Mouse (Mus musculus) heart, postnatal 4 days (tissue): ENCODE data around the gene Mcm5. TPM values are rescaled to one million over a fixed set of nuclear protein-coding genes. Genes with fewer than 3 reads are reported as not detected.

Source experiments
- DNase-seq: peaks from one replicate; pipeline ENCODE4 v3.0.0; 2021
- total RNA-seq, 2 experiments: library from RNA; stranded (reverse); gene quantifications; 2 replicates each; pipeline ENCODE4 v1.2.3; 2021

Mcm5 gene
- total RNA-seq, 2 experiments from 2014 or later: 68.7 to 69.5 TPM

DNA sequence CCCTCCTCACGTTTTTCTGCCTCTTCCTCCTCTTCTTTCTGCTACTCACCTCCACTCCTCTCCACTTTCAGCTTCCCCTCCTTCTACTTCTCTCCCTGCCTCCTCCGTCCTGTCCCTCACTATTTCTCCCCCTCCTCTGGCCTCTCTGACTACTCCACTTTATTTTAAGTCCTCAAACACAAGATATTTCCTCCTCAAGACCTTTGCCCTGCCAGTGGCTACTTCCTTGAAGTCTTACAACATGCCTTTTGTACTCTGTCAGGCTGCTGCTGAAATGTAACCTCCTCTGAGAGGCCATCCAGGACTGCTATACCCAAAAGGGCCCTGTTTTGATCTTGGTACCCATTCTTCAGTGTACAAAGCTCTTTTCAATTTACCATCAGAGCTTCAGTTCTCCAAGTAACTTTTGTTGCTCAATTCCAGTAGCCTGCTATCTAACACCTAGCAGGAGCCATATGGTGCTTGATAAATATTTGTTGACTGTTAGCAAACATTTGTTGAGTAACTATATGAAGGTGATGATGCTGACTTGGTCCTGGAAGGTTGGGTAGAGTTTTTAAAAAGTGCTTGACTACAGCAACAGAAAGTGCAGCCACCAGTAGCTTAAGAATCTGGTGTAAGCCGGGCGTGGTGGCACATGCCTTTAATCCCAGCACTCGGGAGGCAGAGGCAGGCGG lies 62.8 kb downstream of the Mcm5 start:
- no peak for DNase-seq

Other genes with a start within 250 kb of the Mcm5 start
- under 1 TPM in 1 of 2 experiments, not detected in 1; 0.29 TPM for gene Isx, start 236.4 kb upstream of the Mcm5 start, total RNA-seq
- 10 to 100 TPM; 23.0 to 26.4 TPM for gene Hmgxb4, start 116.2 kb upstream of the Mcm5 start, total RNA-seq
- 10 to 100 TPM; 70.7 to 73.3 TPM for gene Tom1, start 75.9 kb upstream of the Mcm5 start, total RNA-seq
- 10 to 100 TPM; 15.0 to 16.6 TPM for gene Hmox1, start 15.9 kb upstream of the Mcm5 start, total RNA-seq
- 1 to 10 TPM; 2.2 TPM for gene Rasd2, start 104.4 kb downstream of the Mcm5 start, total RNA-seq